Mouse (Mus musculus): ENCODE measurements around the gene Baat. TPM values are rescaled to one million over a fixed set of nuclear protein-coding genes. Genes with fewer than 3 reads are reported as not detected.
"Not testable (repeated sequence)": the region's sequence is repeated elsewhere in the genome, so short reads cannot be mapped to it uniquely, and the experiment has no call there.

The Baat gene
- polyA plus RNA-seq, 1 experiment = 5.7 TPM

DNA sequence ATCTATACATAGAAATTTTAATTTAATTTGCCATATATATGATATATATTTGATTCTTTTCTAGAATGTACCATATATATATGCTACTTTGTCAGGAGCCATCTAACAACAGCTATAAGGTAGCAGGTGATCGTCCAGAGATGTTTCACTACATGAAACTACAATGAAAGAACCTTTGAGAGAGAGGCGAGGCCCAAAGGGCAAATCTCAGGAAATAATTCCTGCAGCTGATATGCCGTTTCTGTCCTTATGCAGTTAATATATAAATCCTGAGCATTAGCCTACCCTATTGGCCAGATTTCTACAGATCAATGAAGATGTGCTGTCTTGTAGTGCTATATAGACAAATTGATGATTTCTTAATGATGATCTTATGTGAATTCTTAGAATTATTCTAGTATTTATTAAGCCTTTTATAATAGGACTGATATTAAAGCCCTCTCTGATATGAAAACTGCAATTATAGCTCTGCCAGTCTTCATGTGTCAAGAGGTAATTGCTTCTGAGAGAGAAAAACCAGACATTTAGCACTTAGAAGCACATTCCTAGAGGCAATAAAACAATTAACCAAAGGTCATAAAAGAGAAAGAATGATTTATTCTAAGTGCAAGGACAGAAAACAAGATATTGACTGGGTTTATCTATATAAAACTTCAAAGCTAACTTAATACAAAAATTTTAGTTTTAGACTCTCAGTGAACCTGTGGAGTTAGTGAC is 36.8 kb downstream of the Baat start:
- no peak overlapping the region for H3K4me3 ChIP-seq (ENCODE audit: insufficient read depth, low read depth, low read length)
- WGBS = 81% methylated on average over 3 of the region's 3 CpGs
- peaks cover 4% of the 10 kb centered on the region; the same call in 1 of the 2 replicates for H3K36me3 ChIP-seq (ENCODE audit: control insufficient read depth, insufficient read depth, low read length)
- DNase-seq = no peak
- no peak overlapping the region for H3K27ac ChIP-seq (ENCODE audit: insufficient read depth, low read depth, low read length)
- H3K27me3 ChIP-seq (replicated peaks; ENCODE audit: control insufficient read depth, insufficient read depth, low read length) = no peaks in the 10 kb centered on the region
- no peak for TF ChIP-seq CTCF (conservative IDR thresholded peaks at IDR 0.05; ENCODE audit: insufficient read depth, insufficient read length, low read depth, low read length)
- TF ChIP-seq POLR2A (IDR thresholded peaks at IDR 0.05; ENCODE audit: low read depth, low read length) = no peak
- H3K4me1 ChIP-seq (ENCODE audit: control insufficient read depth, insufficient read depth, low read length) = no peaks in the 10 kb centered on the region; the same call in 1 of the 2 replicates

- WGBS = 95% methylated on average over 6 of the region's 6 CpGs
- TF ChIP-seq POLR2A (IDR thresholded peaks at IDR 0.05; ENCODE audit: low read depth, low read length) = no peak
- no peak for TF ChIP-seq CTCF (conservative IDR thresholded peaks at IDR 0.05; ENCODE audit: insufficient read depth, insufficient read length, low read depth, low read length)
- no peak overlapping the region for H3K27ac ChIP-seq (ENCODE audit: insufficient read depth, low read depth, low read length)
- no peaks in the 10 kb centered on the region for H3K27me3 ChIP-seq (replicated peaks; ENCODE audit: control insufficient read depth, insufficient read depth, low read length)
- H3K4me1 ChIP-seq (ENCODE audit: control insufficient read depth, insufficient read depth, low read length) = no peaks in the 10 kb centered on the region
- no peak overlapping the region for H3K4me3 ChIP-seq (ENCODE audit: insufficient read depth, low read depth, low read length)
- peaks cover 4% of the 10 kb centered on the region; the same call in 1 of the 2 replicates for H3K36me3 ChIP-seq (ENCODE audit: control insufficient read depth, insufficient read depth, low read length)
- no peak for DNase-seq
These were observed 39.0 kb downstream of the Baat start for GRCm38 (mm10) chr4:49467360-49467759.

DNA sequence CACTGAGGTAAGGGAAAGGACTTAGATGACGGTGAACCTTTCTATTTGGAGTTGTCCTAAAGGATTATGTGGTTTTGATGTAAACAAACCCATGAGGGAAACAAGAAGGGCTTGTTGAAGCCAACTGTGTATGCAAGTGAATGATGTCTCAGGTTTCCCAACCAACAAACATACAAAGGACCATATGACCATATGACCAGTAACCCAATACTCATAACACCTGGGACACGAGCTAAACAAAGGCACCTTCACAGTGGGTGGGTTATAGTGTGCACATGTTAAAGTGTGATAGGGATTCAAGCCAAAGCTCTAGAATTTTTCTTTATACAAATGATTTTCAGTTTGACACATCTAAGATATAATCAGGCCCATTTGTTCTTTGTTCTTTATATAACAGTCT is 50.2 kb downstream of the Baat start:
- no peak for DNase-seq
- no peak overlapping the region for H3K27ac ChIP-seq (ENCODE audit: insufficient read depth, low read depth, low read length)
- H3K4me1 ChIP-seq (ENCODE audit: control insufficient read depth, insufficient read depth, low read length) = peaks cover 2% of the 10 kb centered on the region; the same call in 1 of the 2 replicates
- no peak overlapping the region for H3K4me3 ChIP-seq (ENCODE audit: insufficient read depth, low read depth, low read length)
- no peak for TF ChIP-seq CTCF (conservative IDR thresholded peaks at IDR 0.05; ENCODE audit: insufficient read depth, insufficient read length, low read depth, low read length)
- TF ChIP-seq POLR2A (IDR thresholded peaks at IDR 0.05; ENCODE audit: low read depth, low read length) = no peak
- no peaks in the 10 kb centered on the region for H3K27me3 ChIP-seq (replicated peaks; ENCODE audit: control insufficient read depth, insufficient read depth, low read length)
- H3K36me3 ChIP-seq (ENCODE audit: control insufficient read depth, insufficient read depth, low read length) = no peaks in the 10 kb centered on the region
- 76% methylated on average over 2 of the region's 2 CpGs for WGBS

GRCm38 (mm10) chr4:49451848-49452551 is 54.4 kb downstream of the Baat start:
- Histone ChIP-seq H3K36me3 (ENCODE audit: control insufficient read depth, insufficient read depth, low read length) (no peaks in the 10 kb centered on the region), H3K4me1 (ENCODE audit: control insufficient read depth, insufficient read depth, low read length) (peaks cover 2% of the 10 kb centered on the region; the same call in 1 of the 2 replicates), H3K27ac (ENCODE audit: insufficient read depth, low read depth, low read length) (no peak overlapping the region), H3K4me3 (ENCODE audit: insufficient read depth, low read depth, low read length) (no peak overlapping the region), H3K27me3 (replicated peaks; ENCODE audit: control insufficient read depth, insufficient read depth, low read length) (no peaks in the 10 kb centered on the region)
- TF ChIP-seq CTCF (conservative IDR thresholded peaks at IDR 0.05; ENCODE audit: insufficient read depth, insufficient read length, low read depth, low read length) (no peak), POLR2A (IDR thresholded peaks at IDR 0.05; ENCODE audit: low read depth, low read length) (no peak)
- no peak for DNase-seq
- WGBS = 73% methylated on average over 1 of the region's 1 CpGs

- peak; percentile 11 for DNase-seq
- not testable (repeated sequence) for H3K27ac ChIP-seq (ENCODE audit: insufficient read depth, low read depth, low read length); H3K36me3 ChIP-seq (ENCODE audit: control insufficient read depth, insufficient read depth, low read length); H3K27me3 ChIP-seq (replicated peaks; ENCODE audit: control insufficient read depth, insufficient read depth, low read length); H3K4me3 ChIP-seq (ENCODE audit: insufficient read depth, low read depth, low read length); H3K4me1 ChIP-seq (ENCODE audit: control insufficient read depth, insufficient read depth, low read length)
- WGBS = 78% methylated on average over 1 of the region's 1 CpGs
These were observed 55.1 kb downstream of the Baat start for GRCm38 (mm10) chr4:49451133-49451847.

Other genes with a start within 250 kb of the Baat start
- 69.7 and 73.4 TPM in 2 replicates for gene Acnat2, start 98.4 kb downstream of the Baat start, polyA plus RNA-seq (2012; rRNA removed)
- 41.7 and 46.9 TPM in 2 replicates for gene Acnat1, start 32.6 kb downstream of the Baat start, polyA plus RNA-seq (2012; rRNA removed)
- 14.7 and 21.2 TPM in 2 replicates for gene Mrpl50, start 14.5 kb upstream of the Baat start, polyA plus RNA-seq (2012; rRNA removed)
- gene Zfp189, start 14.6 kb upstream of the Baat start, polyA plus RNA-seq (2012; rRNA removed) = 2.0 and 2.5 TPM in 2 replicates
- gene Aldob, start 43.0 kb upstream of the Baat start, polyA plus RNA-seq (2012; rRNA removed) = 4,876 and 5,164 TPM in 2 replicates
- 35.8 and 45.9 TPM in 2 replicates for gene Tmem246, start 91.3 kb upstream of the Baat start, polyA plus RNA-seq (2012; rRNA removed)
- 14.1 and 15.3 TPM in 2 replicates for gene Rnf20, start 125.4 kb upstream of the Baat start, polyA plus RNA-seq (2012; rRNA removed)
- gene Ppp3r2, start 175.5 kb upstream of the Baat start, polyA plus RNA-seq (2012; rRNA removed) = 0.02 TPM in 1 of 2 replicates, not detected in the other